Mouse (Mus musculus): ENCODE results near the gene Gm21981.

Gene Gm21981

GRCm38 (mm10) chr17:47702548-47703345, 8.5 kb upstream of the Gm21981 start:
- no peak for DNase-seq (ENCODE audit: low spot score)

- no peak for DNase-seq (ENCODE audit: low spot score)
Measured at GRCm38 (mm10) chr17:47701793-47702192, 7.5 kb upstream of the Gm21981 start.

GRCm38 (mm10) chr17:47699055-47699454, 4.8 kb upstream of the Gm21981 start:
- no peak for DNase-seq (ENCODE audit: low spot score)

- DNase-seq (ENCODE audit: low spot score): no peak
Measured at GRCm38 (mm10) chr17:47698156-47698555, 3.9 kb upstream of the Gm21981 start.

GRCm38 (mm10) chr17:47695337-47695710, 1.1 kb upstream of the Gm21981 start:
- DNase-seq (ENCODE audit: low spot score): no peak

GRCm38 (mm10) chr17:47694503-47695336, 465 bp upstream of the Gm21981 start, which contains the start of gene Prickle4:
Gene Prickle4 (minus strand): TSS chr17:47694736.
- peak; percentile 99 for DNase-seq (ENCODE audit: low spot score)

- no peak for DNase-seq (ENCODE audit: low spot score)
Measured at GRCm38 (mm10) chr17:47693671-47694441, 399 bp downstream of the Gm21981 start.

GRCm38 (mm10) chr17:47691650-47692049, 2.6 kb downstream of the Gm21981 start:
- no peak for DNase-seq (ENCODE audit: low spot score)

- DNase-seq (ENCODE audit: low spot score): no peak
Measured at GRCm38 (mm10) chr17:47689894-47690293, 4.4 kb downstream of the Gm21981 start.

GRCm38 (mm10) chr17:47688608-47689575, 5.4 kb downstream of the Gm21981 start, which contains the start of gene Frs3:
Gene Frs3 (plus strand): TSS chr17:47689030.
- DNase-seq (ENCODE audit: low spot score): peak; percentile 65

GRCm38 (mm10) chr17:47688344-47688607, 6.0 kb downstream of the Gm21981 start, which contains the start of gene Tomm6:
Gene Tomm6 (minus strand): TSS chr17:47688386.
- no peak for DNase-seq (ENCODE audit: low spot score)

GRCm38 (mm10) chr17:47687409-47688343, 6.6 kb downstream of the Gm21981 start:
- DNase-seq (ENCODE audit: low spot score): peak; percentile 90

- DNase-seq (ENCODE audit: low spot score): no peak
Measured at GRCm38 (mm10) chr17:47682836-47683235, 11.4 kb downstream of the Gm21981 start.

- no peak for DNase-seq (ENCODE audit: low spot score)
Measured at GRCm38 (mm10) chr17:47678702-47679101, 15.6 kb downstream of the Gm21981 start.

- DNase-seq (ENCODE audit: low spot score): no peak
Measured at GRCm38 (mm10) chr17:47678238-47678637, 16.0 kb downstream of the Gm21981 start.

- DNase-seq (ENCODE audit: low spot score): peak; percentile 65
Measured at GRCm38 (mm10) chr17:47676581-47676980, 17.7 kb downstream of the Gm21981 start.

- peak; percentile 48 for DNase-seq (ENCODE audit: low spot score)
Measured at GRCm38 (mm10) chr17:47672311-47673111, 21.7 kb downstream of the Gm21981 start.

- no peak for DNase-seq (ENCODE audit: low spot score)
Measured at GRCm38 (mm10) chr17:47671988-47672310, 22.3 kb downstream of the Gm21981 start.

- DNase-seq (ENCODE audit: low spot score): no peak
Measured at GRCm38 (mm10) chr17:47669166-47669565, 25.1 kb downstream of the Gm21981 start.

All from urinary bladder, postnatal 25 days (tissue).